Mouse (Mus musculus) forebrain, embryonic 15.5 days (tissue): ENCODE data around the gene Pde4d. TPM values are rescaled to one million over a fixed set of nuclear protein-coding genes. Genes with fewer than 3 reads are reported as not detected.

Source experiments
- ATAC-seq: fragments of 200-750 bp; cut with Nextera tagmentation; replicated peaks from 2 replicates; pipeline ENCODE4 v1.8.0; 2017; ENCODE audit warnings: mild to moderate bottlenecking, moderate TSS enrichment, moderate library complexity
- H3K27ac ChIP-seq: fragments of 300-500 bp; sonication (generic); replicated peaks from 2 replicates; pipeline ENCODE4 v1.5.1; 2015; ENCODE audit warnings: mild to moderate bottlenecking, inconsistent platforms
- H3K27me3 ChIP-seq: fragments of 300-500 bp; sonication (generic); 2 replicates; pipeline ENCODE4 v1.6.1; 2015; ENCODE audit warnings: inconsistent platforms
- H3K36me3 ChIP-seq: fragments of 300-500 bp; sonication (generic); 2 replicates; pipeline ENCODE4 v1.6.1; 2015; ENCODE audit warnings: mild to moderate bottlenecking, inconsistent platforms
- H3K4me1 ChIP-seq: fragments of 300-500 bp; sonication (generic); 2 replicates; pipeline ENCODE4 v1.6.1; 2015; ENCODE audit warnings: inconsistent platforms
- H3K4me2 ChIP-seq: fragments of 300-500 bp; sonication (generic); replicated peaks from 2 replicates; pipeline ENCODE4 v1.6.1; 2015; ENCODE audit warnings: mild to moderate bottlenecking, inconsistent platforms
- H3K4me3 ChIP-seq: fragments of 300-500 bp; sonication (generic); 2 replicates; pipeline ENCODE4 v1.5.1; 2015; ENCODE audit warnings: mild to moderate bottlenecking, inconsistent platforms
- H3K9ac ChIP-seq: fragments of 300-500 bp; sonication (generic); replicated peaks from 2 replicates; pipeline ENCODE4 v1.6.1; 2015; ENCODE audit warnings: mild to moderate bottlenecking, inconsistent platforms
- H3K9me3 ChIP-seq: fragments of 300-500 bp; sonication (generic); 2 replicates; pipeline ENCODE4 v1.6.1; 2016; ENCODE audit warnings: inconsistent platforms
- WGBS: fragments of 180-500 bp; shearing (Covaris S2); methylation state at CpG from one replicate; pipeline ENCODE4 v1.1.7; 2015; ENCODE audit warnings: mixed read lengths; 5-methylcytosine and 5-hydroxymethylcytosine counted together
- polyA plus RNA-seq: library from polyadenylated mRNA; unstranded; fragments of >200 nt; fragmentation: Nextera tagmentation; extraction: Ambion mirVana; gene quantifications from 2 replicates; pipeline ENCODE4 v1.2.1, GENCODE M21; 2015

The Pde4d gene
- polyA plus RNA-seq, 1 experiment from 2014 or later = 16.3 TPM

GRCm38 (mm10) chr13:108448348-108448931 is 1.3 kb upstream of the Pde4d start:
- H3K27ac ChIP-seq = no peak overlapping the region
- WGBS = 86% methylated on average over 11 of the region's 11 CpGs

GRCm38 (mm10) chr13:108451122-108451521 is 1.4 kb downstream of the Pde4d start:
- WGBS = 89% methylated on average over 2 of the region's 2 CpGs
- no peak for ATAC-seq

More at GRCm38 (mm10) chr13:108448348-108448931, 1.3 kb upstream of the Pde4d start:
- Histone ChIP-seq H3K36me3 (no peaks in the 10 kb centered on the region), H3K9ac (no peak overlapping the region), H3K4me3 (no peak overlapping the region), H3K27me3 (no peaks in the 10 kb centered on the region), H3K4me2 (no peak overlapping the region), H3K9me3 (no peaks in the 10 kb centered on the region), H3K4me1 (no peaks in the 10 kb centered on the region)
- ATAC-seq = no peak

GRCm38 (mm10) chr13:108453064-108453919 is 3.5 kb downstream of the Pde4d start:
- ATAC-seq = no peak
- WGBS = 72% methylated on average over 6 of the region's 6 CpGs
- H3K27me3 ChIP-seq = no peaks in the 10 kb centered on the region

More at GRCm38 (mm10) chr13:108451122-108451521, 1.4 kb downstream of the Pde4d start:
- H3K27ac ChIP-seq = no peak overlapping the region
- H3K4me2 ChIP-seq = no peak overlapping the region
- no peak overlapping the region for H3K4me3 ChIP-seq
- H3K36me3 ChIP-seq = no peaks in the 10 kb centered on the region
- H3K4me1 ChIP-seq = no peaks in the 10 kb centered on the region
- no peak overlapping the region for H3K9ac ChIP-seq
- H3K9me3 ChIP-seq = no peaks in the 10 kb centered on the region
- H3K27me3 ChIP-seq = no peaks in the 10 kb centered on the region

GRCm38 (mm10) chr13:108462518-108462917 is 12.8 kb downstream of the Pde4d start:
- Histone ChIP-seq H3K27ac (no peak overlapping the region), H3K27me3 (no peaks in the 10 kb centered on the region), H3K4me2 (no peak overlapping the region), H3K9me3 (no peaks in the 10 kb centered on the region), H3K4me3 (no peak overlapping the region), H3K9ac (no peak overlapping the region), H3K36me3 (no peaks in the 10 kb centered on the region), H3K4me1 (no peaks in the 10 kb centered on the region)
- WGBS = 92% methylated on average over 5 of the region's 5 CpGs
- no peak for ATAC-seq

More at GRCm38 (mm10) chr13:108453064-108453919, 3.5 kb downstream of the Pde4d start:
- Histone ChIP-seq H3K4me1 (no peaks in the 10 kb centered on the region), H3K9ac (no peak overlapping the region), H3K9me3 (no peaks in the 10 kb centered on the region), H3K36me3 (no peaks in the 10 kb centered on the region), H3K4me3 (no peak overlapping the region), H3K27ac (no peak overlapping the region), H3K4me2 (no peak overlapping the region)

- Histone ChIP-seq H3K4me1 (no peaks in the 10 kb centered on the region), H3K36me3 (no peaks in the 10 kb centered on the region), H3K9me3 (no peaks in the 10 kb centered on the region), H3K27ac (no peak overlapping the region), H3K27me3 (no peaks in the 10 kb centered on the region), H3K9ac (no peak overlapping the region), H3K4me3 (no peak overlapping the region), H3K4me2 (no peak overlapping the region)
- ATAC-seq = no peak
These were observed 16.0 kb downstream of the Pde4d start for GRCm38 (mm10) chr13:108465755-108466154.

- Histone ChIP-seq H3K36me3 (no peaks in the 10 kb centered on the region), H3K27ac (no peak overlapping the region), H3K9ac (no peak overlapping the region), H3K4me2 (no peak overlapping the region), H3K9me3 (no peaks in the 10 kb centered on the region), H3K4me1 (no peaks in the 10 kb centered on the region), H3K27me3 (no peaks in the 10 kb centered on the region), H3K4me3 (no peak overlapping the region)
- no peak for ATAC-seq
- 48% methylated on average over 1 of the region's 1 CpGs for WGBS
These were observed 17.3 kb downstream of the Pde4d start for GRCm38 (mm10) chr13:108467046-108467445.

GRCm38 (mm10) chr13:108480451-108480850 is 30.7 kb downstream of the Pde4d start:
- ATAC-seq = no peak
- H3K4me1 ChIP-seq = no peaks in the 10 kb centered on the region

GRCm38 (mm10) chr13:108485036-108485435 is 35.3 kb downstream of the Pde4d start:
- WGBS = 95% methylated on average over 6 of the region's 6 CpGs
- ATAC-seq = no peak

More at GRCm38 (mm10) chr13:108480451-108480850, 30.7 kb downstream of the Pde4d start:
- Histone ChIP-seq H3K4me2 (no peak overlapping the region), H3K27me3 (no peaks in the 10 kb centered on the region), H3K9ac (no peak overlapping the region), H3K27ac (no peak overlapping the region), H3K36me3 (no peaks in the 10 kb centered on the region), H3K9me3 (no peaks in the 10 kb centered on the region), H3K4me3 (no peak overlapping the region)
- 97% methylated on average over 3 of the region's 3 CpGs for WGBS

GRCm38 (mm10) chr13:108487066-108487465 is 37.3 kb downstream of the Pde4d start:
- Histone ChIP-seq H3K4me1 (no peaks in the 10 kb centered on the region), H3K9me3 (no peaks in the 10 kb centered on the region), H3K4me3 (no peak overlapping the region), H3K27ac (no peak overlapping the region), H3K27me3 (no peaks in the 10 kb centered on the region), H3K9ac (no peak overlapping the region), H3K4me2 (no peak overlapping the region), H3K36me3 (no peaks in the 10 kb centered on the region)
- no peak for ATAC-seq
- 92% methylated on average over 3 of the region's 3 CpGs for WGBS

More at GRCm38 (mm10) chr13:108485036-108485435, 35.3 kb downstream of the Pde4d start:
- H3K27me3 ChIP-seq = no peaks in the 10 kb centered on the region
- H3K36me3 ChIP-seq = no peaks in the 10 kb centered on the region
- H3K4me1 ChIP-seq = no peaks in the 10 kb centered on the region
- H3K27ac ChIP-seq = no peak overlapping the region
- no peaks in the 10 kb centered on the region for H3K9me3 ChIP-seq
- no peak overlapping the region for H3K4me3 ChIP-seq
- H3K9ac ChIP-seq = no peak overlapping the region
- no peak overlapping the region for H3K4me2 ChIP-seq

GRCm38 (mm10) chr13:108489825-108490224 is 40.1 kb downstream of the Pde4d start:
- no peak overlapping the region for H3K9ac ChIP-seq
- no peak overlapping the region for H3K27ac ChIP-seq
- H3K9me3 ChIP-seq = no peaks in the 10 kb centered on the region
- H3K4me2 ChIP-seq = no peak overlapping the region
- H3K4me3 ChIP-seq = no peak overlapping the region
- no peaks in the 10 kb centered on the region for H3K36me3 ChIP-seq
- H3K4me1 ChIP-seq = no peaks in the 10 kb centered on the region
- H3K27me3 ChIP-seq = no peaks in the 10 kb centered on the region
- no peak for ATAC-seq

GRCm38 (mm10) chr13:108490872-108491271 is 41.1 kb downstream of the Pde4d start:
- Histone ChIP-seq H3K4me3 (no peak overlapping the region), H3K9me3 (no peaks in the 10 kb centered on the region), H3K9ac (no peak overlapping the region), H3K27me3 (no peaks in the 10 kb centered on the region), H3K36me3 (no peaks in the 10 kb centered on the region), H3K4me2 (no peak overlapping the region), H3K27ac (no peak overlapping the region), H3K4me1 (no peaks in the 10 kb centered on the region)
- ATAC-seq = no peak
- WGBS = 73% methylated on average over 2 of the region's 2 CpGs

- ATAC-seq = no peak
- no peaks in the 10 kb centered on the region for H3K36me3 ChIP-seq
These were observed 43.1 kb downstream of the Pde4d start for GRCm38 (mm10) chr13:108492886-108493285.

More at GRCm38 (mm10) chr13:108492886-108493285, 43.1 kb downstream of the Pde4d start:
- H3K4me3 ChIP-seq = no peak overlapping the region
- no peaks in the 10 kb centered on the region for H3K27me3 ChIP-seq
- no peak overlapping the region for H3K27ac ChIP-seq
- H3K9ac ChIP-seq = no peak overlapping the region
- no peaks in the 10 kb centered on the region for H3K9me3 ChIP-seq
- H3K4me2 ChIP-seq = no peak overlapping the region
- no peaks in the 10 kb centered on the region for H3K4me1 ChIP-seq
